Mouse (Mus musculus) naive thymus-derived CD4-positive, alpha-beta T cell, adult 5 months (primary cell): Measurements from ENCODE around the gene Gm5150. TPM values are rescaled to one million over a fixed set of nuclear protein-coding genes. Genes with fewer than 3 reads are reported as not detected.

ENCODE experiments used
- polyA plus RNA-seq: library from polyadenylated mRNA; unstranded; fragments of 100-300 nt; shearing (Covaris generic); gene quantifications from one replicate; pipeline ENCODE4 v1.2.1, GENCODE M21; 2017

The Gm5150 gene
- polyA plus RNA-seq: not detected

DNA sequence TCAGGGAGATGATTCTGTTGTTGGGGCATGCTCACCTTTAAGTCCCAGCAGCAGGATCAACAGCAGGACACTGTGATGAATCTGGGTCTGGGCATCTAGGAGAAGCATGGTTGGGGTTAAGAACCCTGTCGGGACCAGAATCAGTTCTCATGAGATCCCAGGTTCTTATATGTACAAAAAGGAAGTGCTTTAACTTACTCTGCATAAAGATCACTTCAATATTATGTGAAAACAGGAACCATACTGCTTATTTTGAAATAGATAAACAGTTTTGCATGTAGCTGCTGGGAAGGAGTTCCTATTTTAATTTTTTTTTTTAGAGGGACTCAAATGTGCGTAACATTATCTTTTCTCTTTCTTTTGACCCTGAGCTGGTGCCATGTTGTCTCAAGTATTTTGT is at the start of gene Gm5150:
Gene Gm5150, minus strand, starts transcription at position 223 of the 400 bp plus-strand sequence.

Other genes starting within 250 kb of the Gm5150 start
- gene Sirpb1c, start 157.9 kb downstream of the Gm5150 start, polyA plus RNA-seq: not detected